Mouse (Mus musculus) G1E (cell line): ENCODE measurements around the gene Gm6993. TPM values are rescaled to one million over a fixed set of nuclear protein-coding genes. Genes with fewer than 3 reads are reported as not detected.

Source experiments
- ATAC-seq: 2 replicates; pipeline ENCODE4 v1.8.0; 2016; ENCODE audit warnings: mild to moderate bottlenecking; ENCODE audit not compliant: insufficient number of reproducible peaks, poor library complexity, low FRiP score, severe bottlenecking; ENCODE audit errors: extremely low read depth
- DNase-seq: peaks from one replicate; pipeline ENCODE4 v3.0.0; 2012; ENCODE audit warnings: low spot score
- H3K27me3 ChIP-seq: 2 replicates; pipeline ENCODE4 v1.6.1; 2012; ENCODE audit warnings: mild to moderate bottlenecking, low read length, inconsistent platforms; ENCODE audit not compliant: insufficient read depth
- H3K36me3 ChIP-seq: replicated peaks from 2 replicates; pipeline ENCODE3; 2012; ENCODE audit warnings: mild to moderate bottlenecking, inconsistent platforms
- H3K4me1 ChIP-seq: 2 replicates; pipeline ENCODE4 v1.6.1; 2012; ENCODE audit warnings: low read depth, low read length, inconsistent platforms, mixed read lengths; ENCODE audit not compliant: insufficient read depth
- H3K4me3 ChIP-seq: 2 replicates; pipeline ENCODE4 v1.5.1; 2012; ENCODE audit warnings: low read depth, mild to moderate bottlenecking, inconsistent platforms, low read length, moderate library complexity, mixed read lengths
- H3K9me3 ChIP-seq: replicated peaks from 2 replicates; pipeline ENCODE4 v1.6.1; 2012; ENCODE audit warnings: inconsistent platforms
- CTCF ChIP-seq: IDR thresholded peaks from 2 replicates; pipeline ENCODE4 v1.5.1; 2012; ENCODE audit warnings: low read depth, low read length, inconsistent platforms, mixed read lengths
- GATA1 ChIP-seq: IDR thresholded peaks from 2 replicates; pipeline ENCODE4 v1.6.1; 2012; ENCODE audit warnings: borderline replicate concordance, low read length, inconsistent platforms, mixed read lengths
- GATA2 ChIP-seq: IDR thresholded peaks from 2 replicates; pipeline ENCODE4 v1.6.1; 2012; ENCODE audit warnings: low read depth, low read length, inconsistent platforms, borderline replicate concordance
- POLR2AphosphoS5 ChIP-seq: IDR thresholded peaks from 2 replicates; pipeline ENCODE4 v1.6.1; 2012; ENCODE audit warnings: low read depth, low read length, inconsistent platforms; ENCODE audit not compliant: insufficient replicate concordance
- TAL1 ChIP-seq: conservative IDR thresholded peaks from 2 replicates; pipeline ENCODE4 v1.6.1; 2012; ENCODE audit warnings: low read depth, low read length, inconsistent platforms, mixed read lengths
- polyA plus RNA-seq: library from polyadenylated mRNA; stranded (reverse); fragments of >175 nt; gene quantifications from 2 replicates; pipeline ENCODE4 v1.2.3, GENCODE M21; 2012
- total RNA-seq, 2 experiments: library from RNA; stranded (forward) in 1 of 2; stranded (reverse) in 1 of 2; fragments of 200-1000 nt in 1 of 2; fragments of >200 nt in 1 of 2; fragmentation: Nextera tagmentation in 1 of 2; gene quantifications; 2 replicates each; pipeline ENCODE4 v1.2.3; 2014 to 2017

Gm6993 gene
- total and polyA plus RNA-seq, 3 experiments, result not detected

GRCm38 (mm10) chr12:31271361-31272011 is 30.9 kb downstream of the Gm6993 start:
- peaks cover 4% of the 10 kb centered on the region; the same call in 1 of the 2 replicates for H3K27me3 ChIP-seq
- no peaks in the 10 kb centered on the region for H3K4me1 ChIP-seq
- H3K9me3 ChIP-seq, result no peaks in the 10 kb centered on the region
- H3K36me3 ChIP-seq, result no peaks in the 10 kb centered on the region
- TF ChIP-seq GATA1, result no peak
- TF ChIP-seq POLR2AphosphoS5, result no peak
- TF ChIP-seq GATA2, result no peak
- DNase-seq (no peak), ATAC-seq (no peak)
- no peak overlapping the region for H3K4me3 ChIP-seq

GRCm38 (mm10) chr12:31272012-31272735 is 31.6 kb downstream of the Gm6993 start:
- TF ChIP-seq TAL1, result no peak
- TF ChIP-seq GATA2, result no peak
- no peak for TF ChIP-seq POLR2AphosphoS5
- no peak for TF ChIP-seq CTCF
- TF ChIP-seq GATA1, result no peak
- Histone ChIP-seq H3K9me3 (no peaks in the 10 kb centered on the region), H3K4me1 (no peaks in the 10 kb centered on the region), H3K27me3 (no peaks in the 10 kb centered on the region; the same call in 1 of the 2 replicates), H3K36me3 (no peaks in the 10 kb centered on the region), H3K4me3 (no peak overlapping the region)
- DNase-seq (no peak), ATAC-seq (no peak)

GRCm38 (mm10) chr12:31272846-31273245 is 32.3 kb downstream of the Gm6993 start:
- no peak for ATAC-seq
- Histone ChIP-seq H3K4me1 (no peaks in the 10 kb centered on the region), H3K36me3 (no peaks in the 10 kb centered on the region), H3K9me3 (no peaks in the 10 kb centered on the region), H3K27me3 (no peaks in the 10 kb centered on the region; the same call in 1 of the 2 replicates), H3K4me3 (no peak overlapping the region)
- no peak for TF ChIP-seq TAL1
- no peak for TF ChIP-seq CTCF
- TF ChIP-seq GATA2, result no peak
- TF ChIP-seq GATA1, result no peak
- no peak for TF ChIP-seq POLR2AphosphoS5
- DNase-seq, result no peak

- no peak for ATAC-seq
- TF ChIP-seq CTCF (no peak), GATA2 (no peak), POLR2AphosphoS5 (no peak), GATA1 (no peak), TAL1 (no peak)
- no peaks in the 10 kb centered on the region; the same call in 1 of the 2 replicates for H3K27me3 ChIP-seq
- no peaks in the 10 kb centered on the region for H3K9me3 ChIP-seq
- no peak overlapping the region for H3K4me3 ChIP-seq
- no peaks in the 10 kb centered on the region for H3K36me3 ChIP-seq
- H3K4me1 ChIP-seq, result no peaks in the 10 kb centered on the region
- DNase-seq, result no peak
Measured at GRCm38 (mm10) chr12:31273646-31274045, 33.1 kb downstream of the Gm6993 start.

- TF ChIP-seq GATA2, result no peak
- no peak for TF ChIP-seq CTCF
- no peak for TF ChIP-seq TAL1
- no peak for TF ChIP-seq POLR2AphosphoS5
- TF ChIP-seq GATA1, result no peak
- Histone ChIP-seq H3K4me3 (no peak overlapping the region), H3K27me3 (peaks cover 2% of the 10 kb centered on the region), H3K9me3 (no peaks in the 10 kb centered on the region), H3K36me3 (no peaks in the 10 kb centered on the region), H3K4me1 (no peaks in the 10 kb centered on the region)
- DNase-seq (no peak), ATAC-seq (no peak)
Measured at GRCm38 (mm10) chr12:31275411-31275810, 34.8 kb downstream of the Gm6993 start.

- Histone ChIP-seq H3K4me1 (no peaks in the 10 kb centered on the region), H3K4me3 (no peak overlapping the region), H3K36me3 (no peaks in the 10 kb centered on the region), H3K27me3 (peaks cover 2% of the 10 kb centered on the region), H3K9me3 (no peaks in the 10 kb centered on the region)
- no peak for TF ChIP-seq TAL1
- TF ChIP-seq GATA2, result no peak
- TF ChIP-seq CTCF, result no peak
- TF ChIP-seq POLR2AphosphoS5, result no peak
- TF ChIP-seq GATA1, result no peak
- DNase-seq (no peak), ATAC-seq (no peak)
Measured at GRCm38 (mm10) chr12:31278270-31278669, 37.7 kb downstream of the Gm6993 start.
